Mouse (Mus musculus) c-Kit-positive CD71-negative TER-119-negative erythroid progenitor cells, embryonic 14.5 days (primary cell): Measurements from ENCODE around the gene Prima1.

Experiments used
- DNase-seq: peaks from one replicate; pipeline ENCODE4 v3.0.0-alpha.2; 2013; ENCODE audit warnings: low read depth

Gene Prima1

DNA sequence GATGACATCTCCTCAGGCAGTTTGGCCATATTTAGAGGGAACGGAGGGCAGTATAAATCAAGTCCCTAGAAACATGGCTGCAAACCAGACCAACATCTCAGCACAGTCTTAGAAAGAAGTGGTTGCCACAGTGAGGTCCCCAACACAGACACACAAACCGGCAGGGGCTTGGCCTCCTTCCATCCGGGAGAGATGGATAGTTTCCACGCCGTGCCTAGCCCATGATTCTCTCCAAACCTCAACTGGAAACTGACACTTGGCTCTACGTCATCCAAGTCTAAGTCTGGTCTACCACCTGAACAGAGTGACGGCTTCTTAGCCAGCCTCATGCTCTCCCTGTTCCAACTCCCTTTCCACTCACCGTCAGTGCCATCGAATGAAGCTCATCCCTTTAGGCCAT lies 18.3 kb downstream of the Prima1 start:
- DNase-seq: no peak

DNA sequence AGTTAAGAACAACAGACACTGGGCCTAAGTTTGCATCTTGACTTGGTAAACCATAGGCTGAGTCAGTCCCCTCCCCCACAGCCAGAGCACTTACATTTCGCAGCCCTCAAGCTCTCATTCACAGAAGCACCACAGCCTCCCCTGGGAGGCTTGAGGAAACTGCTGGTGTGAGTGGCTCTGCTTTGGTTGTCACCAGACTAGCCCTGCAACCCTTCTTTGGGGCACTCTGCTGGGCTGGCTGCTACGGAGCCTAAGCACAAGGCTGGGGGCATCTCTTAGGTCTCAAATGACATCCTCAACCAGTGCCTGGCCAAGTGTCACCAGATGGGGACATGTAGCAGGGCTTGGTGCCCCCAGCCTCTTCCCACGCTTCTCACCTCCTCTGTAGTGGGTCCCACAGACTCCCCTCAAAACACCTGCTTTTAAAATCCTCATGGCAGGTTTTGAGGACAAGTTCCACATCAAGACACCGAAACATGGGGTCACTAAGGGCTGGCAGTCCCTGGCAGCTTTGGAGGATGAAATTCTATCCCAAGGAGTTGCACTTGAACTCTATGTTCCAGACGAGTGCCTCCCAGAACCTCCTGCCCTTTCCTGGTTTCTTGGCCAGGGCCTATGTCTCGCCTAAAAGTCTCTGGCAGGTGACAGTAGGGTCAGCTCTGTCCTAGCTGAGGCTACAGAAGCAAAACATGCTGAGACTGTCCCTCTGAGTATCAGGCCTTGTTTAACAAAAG lies 25.9 kb downstream of the Prima1 start:
- peak; percentile 4 for DNase-seq

GRCm38 (mm10) chr12:103214797-103215196 lies 27.2 kb downstream of the Prima1 start:
- DNase-seq: no peak

- DNase-seq: no peak
Measured at GRCm38 (mm10) chr12:103214270-103214669, 27.7 kb downstream of the Prima1 start.

- no peak for DNase-seq
Measured at GRCm38 (mm10) chr12:103213591-103213990, 28.4 kb downstream of the Prima1 start.

DNA sequence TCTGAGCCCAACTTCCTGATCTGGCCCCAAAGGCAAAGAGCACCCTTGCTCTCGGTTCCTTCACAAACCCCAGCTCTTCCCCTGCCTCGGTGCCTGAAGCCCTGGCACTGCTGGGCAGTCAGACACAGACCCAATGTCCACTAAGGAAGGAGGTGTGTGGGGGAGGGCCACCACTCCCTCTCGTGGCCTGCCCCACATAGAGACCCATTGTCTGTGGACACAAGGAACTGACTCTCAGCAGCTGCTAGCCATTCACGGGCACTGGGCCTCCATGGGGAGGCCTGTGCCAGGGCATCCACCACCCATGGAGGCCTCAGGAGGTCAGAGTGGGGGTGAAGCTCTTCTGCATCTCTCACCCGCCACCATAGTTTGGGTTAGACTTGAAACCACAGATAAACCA lies 30.9 kb downstream of the Prima1 start:
- no peak for DNase-seq

- no peak for DNase-seq
Measured at GRCm38 (mm10) chr12:103209581-103209980, 32.4 kb downstream of the Prima1 start.

DNA sequence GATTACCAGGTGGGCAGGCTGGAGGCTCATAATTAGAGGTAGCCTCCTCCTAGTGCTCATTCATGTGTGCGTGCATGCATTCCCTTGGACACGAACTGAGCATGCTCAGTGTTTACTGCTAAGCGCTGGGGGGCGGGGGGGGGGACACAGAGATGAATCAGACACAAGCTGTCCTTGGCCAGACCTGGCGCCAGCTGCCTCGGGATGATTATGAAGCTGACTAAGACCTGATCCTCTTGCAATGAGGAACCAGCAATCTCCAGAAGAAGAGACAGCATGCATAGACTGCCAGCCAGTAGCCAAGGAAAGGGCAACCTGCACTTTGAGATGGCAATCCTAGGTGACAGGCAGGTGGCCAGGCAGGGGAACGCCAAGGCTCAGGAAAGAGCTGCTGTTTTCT lies 36.4 kb downstream of the Prima1 start:
- no peak for DNase-seq

- DNase-seq: no peak
Measured at GRCm38 (mm10) chr12:103202592-103203544, 39.1 kb downstream of the Prima1 start.

DNA sequence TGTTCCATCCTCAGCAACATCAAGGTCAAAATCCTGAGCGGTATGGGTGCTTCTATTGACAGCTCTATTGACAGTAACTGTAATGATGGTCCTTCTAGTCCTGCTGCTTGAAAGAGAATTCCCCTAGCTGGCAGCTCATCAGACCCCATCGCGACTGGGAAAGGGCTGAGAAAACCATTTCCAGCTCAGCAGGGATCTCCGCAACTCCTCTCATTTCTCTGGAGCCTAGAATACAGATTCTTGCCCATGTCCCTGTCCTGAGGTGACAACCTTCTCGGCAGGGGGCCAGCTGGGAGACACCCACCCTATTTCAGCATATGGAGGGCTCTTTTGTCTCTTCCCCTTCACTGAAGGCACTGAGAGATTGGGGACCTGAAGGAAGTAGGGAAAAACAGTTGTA lies 49.0 kb downstream of the Prima1 start:
- DNase-seq: no peak

GRCm38 (mm10) chr12:103189771-103190170 lies 52.2 kb downstream of the Prima1 start:
- no peak for DNase-seq

- no peak for DNase-seq
Measured at GRCm38 (mm10) chr12:103188223-103188622, 53.7 kb downstream of the Prima1 start.

DNA sequence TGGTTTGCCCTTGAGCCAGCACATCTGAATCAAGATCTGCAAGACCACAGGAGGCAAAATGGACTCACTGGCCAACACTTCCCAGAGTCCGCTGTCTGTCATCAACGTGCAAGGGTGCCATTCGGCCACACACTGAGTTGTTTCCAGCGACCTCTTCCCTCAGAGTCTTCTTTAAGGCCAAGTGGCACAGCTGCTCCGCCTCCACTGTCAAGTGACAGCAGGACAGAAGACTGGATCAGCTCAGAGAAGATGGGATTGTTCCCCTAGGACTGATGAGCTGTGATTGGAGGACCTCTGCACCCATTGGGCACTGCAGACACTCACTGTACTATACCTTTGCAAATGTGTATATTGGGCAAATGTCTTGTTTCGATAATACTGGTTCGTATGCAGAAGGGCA lies 54.9 kb downstream of the Prima1 start:
- DNase-seq: no peak

DNA sequence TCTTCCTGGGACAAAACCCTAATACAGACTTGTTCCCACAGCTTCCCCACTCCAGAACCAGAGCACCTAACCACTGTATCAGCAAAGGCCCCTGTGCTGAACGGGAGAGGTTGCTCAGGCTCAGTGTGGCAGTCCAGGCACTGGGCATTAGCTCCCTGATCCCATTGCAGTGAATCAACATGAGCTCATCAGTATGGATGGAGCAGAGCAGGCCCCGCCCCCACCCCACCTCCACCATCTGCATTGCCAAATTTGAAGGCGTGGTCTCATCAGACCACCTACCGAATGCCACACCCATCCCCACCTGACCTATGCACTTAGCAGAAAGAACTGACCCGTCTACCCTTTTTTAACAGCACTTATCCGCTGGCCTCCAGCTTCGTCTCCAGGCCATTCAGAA lies 58.9 kb downstream of the Prima1 start:
- no peak for DNase-seq

- DNase-seq: no peak
Measured at GRCm38 (mm10) chr12:103168892-103169291, 73.1 kb downstream of the Prima1 start.

- DNase-seq: no peak
Measured at GRCm38 (mm10) chr12:103164101-103165030, 77.6 kb downstream of the Prima1 start.

- no peak for DNase-seq
Measured at GRCm38 (mm10) chr12:103163596-103163995, 78.4 kb downstream of the Prima1 start.

DNA sequence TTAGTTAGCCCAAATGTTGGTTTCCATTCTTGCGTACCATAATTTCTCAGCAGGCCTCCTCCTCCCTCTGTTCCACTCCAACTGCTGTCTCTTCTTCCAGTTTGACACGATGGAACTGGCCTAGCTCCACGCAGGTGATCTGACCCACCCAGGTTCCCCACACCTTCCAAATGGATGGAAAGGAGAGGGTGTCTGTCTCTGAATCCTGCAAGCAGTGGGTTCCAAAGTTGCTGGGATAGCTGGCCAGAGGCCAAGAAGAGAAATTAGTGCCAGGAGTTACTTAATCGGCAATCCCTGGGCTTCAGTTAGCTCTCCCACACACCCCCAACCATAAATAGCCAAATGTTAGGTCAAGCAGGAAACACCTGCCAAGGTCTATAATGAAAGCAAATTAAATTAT lies 81.2 kb downstream of the Prima1 start:
- no peak for DNase-seq

- no peak for DNase-seq
Measured at GRCm38 (mm10) chr12:103159016-103159415, 82.9 kb downstream of the Prima1 start.

- no peak for DNase-seq
Measured at GRCm38 (mm10) chr12:103157129-103157910, 84.6 kb downstream of the Prima1 start.

DNA sequence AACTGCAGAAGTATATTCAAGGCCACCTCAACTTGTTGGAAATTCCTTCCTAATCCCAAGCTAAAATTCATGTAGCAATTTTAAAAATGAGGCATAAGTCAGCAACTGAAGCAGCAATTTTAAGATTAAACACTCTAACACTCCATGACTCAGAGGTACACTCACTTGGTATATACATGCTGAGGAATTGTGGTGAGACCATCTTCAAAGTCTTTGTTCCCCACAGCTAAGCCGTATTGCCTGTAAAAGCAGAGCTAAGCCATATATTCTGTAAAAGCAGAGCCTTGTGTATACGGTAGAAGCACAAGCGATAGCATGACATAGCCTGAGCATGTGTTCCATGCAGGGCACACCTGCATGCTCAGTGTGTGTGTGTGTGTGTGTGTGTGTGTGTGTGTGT lies 86.5 kb downstream of the Prima1 start:
- no peak for DNase-seq
